Mouse (Mus musculus): ENCODE data around the gene Kmt2e. TPM values are rescaled to one million over a fixed set of nuclear protein-coding genes. Genes with fewer than 3 reads are reported as not detected.

Kmt2e gene
- polyA plus RNA-seq, 1 experiment from 2014 or later: 76.9 TPM

DNA sequence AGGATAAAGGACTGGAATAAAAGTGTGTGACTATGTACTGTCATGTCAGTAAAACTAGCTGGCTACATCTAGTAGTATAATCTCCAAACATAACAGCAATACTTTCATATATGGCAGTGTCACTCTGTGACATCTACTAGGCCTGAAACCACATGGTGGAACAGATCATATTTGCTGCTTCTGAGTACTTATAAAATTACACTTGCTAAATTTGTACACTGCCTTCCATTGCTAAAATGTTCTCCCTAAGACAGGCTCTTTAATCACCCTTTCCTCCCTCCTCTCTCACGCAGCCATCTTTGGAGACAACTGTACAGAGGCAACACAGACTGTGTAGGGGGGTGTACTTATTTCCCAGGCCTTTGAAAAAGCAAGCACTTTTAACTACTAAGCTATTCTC is 13.8 kb upstream of the Kmt2e start:
- no peak for ATAC-seq (replicated peaks; ENCODE audit: extremely low read depth, insufficient read depth, low FRiP score)
- Histone ChIP-seq H3K9ac (ENCODE audit: low read length) (no peak overlapping the region), H3K27ac (ENCODE audit: low read length) (no peak overlapping the region; the same call in 1 of the 2 replicates), H3K4me3 (ENCODE audit: low read length) (no peak overlapping the region), H3K9me3 (replicated peaks; ENCODE audit: control insufficient read depth, low read length) (no peaks in the 10 kb centered on the region), H3K4me2 (ENCODE audit: low read depth, low read length) (no peak overlapping the region), H3K36me3 (ENCODE audit: control insufficient read depth, insufficient read depth) (peaks cover 13% of the 10 kb centered on the region), H3K27me3 (ENCODE audit: control insufficient read depth, insufficient read depth, low read length) (no peaks in the 10 kb centered on the region), H3K4me1 (ENCODE audit: control insufficient read depth, insufficient read depth, low read length) (peaks cover 49% of the 10 kb centered on the region)
- 38% methylated on average over 1 of the region's 1 CpGs for WGBS

DNA sequence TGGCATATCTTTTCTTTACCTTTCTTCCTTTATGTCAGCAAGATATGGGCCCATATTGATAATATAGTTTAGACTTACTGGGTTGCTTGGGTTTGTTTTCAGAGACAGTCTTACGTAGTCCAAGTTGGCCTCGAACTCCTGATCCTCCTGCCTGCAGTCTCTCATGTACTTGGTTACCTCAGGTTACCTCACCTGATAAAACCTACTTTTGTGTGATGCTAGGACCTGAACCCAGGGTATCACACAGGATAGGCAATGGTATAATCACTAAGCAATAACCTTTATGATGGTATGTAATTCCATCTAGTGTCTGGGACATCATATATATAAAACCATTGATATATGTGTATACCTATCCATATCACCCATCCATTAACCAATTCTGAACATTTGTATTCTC is 12.8 kb upstream of the Kmt2e start:
- Histone ChIP-seq H3K9ac (ENCODE audit: low read length) (no peak overlapping the region), H3K36me3 (ENCODE audit: control insufficient read depth, insufficient read depth) (peaks cover 15% of the 10 kb centered on the region), H3K4me2 (ENCODE audit: low read depth, low read length) (no peak overlapping the region), H3K4me3 (ENCODE audit: low read length) (no peak overlapping the region), H3K27me3 (ENCODE audit: control insufficient read depth, insufficient read depth, low read length) (no peaks in the 10 kb centered on the region), H3K4me1 (ENCODE audit: control insufficient read depth, insufficient read depth, low read length) (peaks cover 50% of the 10 kb centered on the region), H3K27ac (ENCODE audit: low read length) (no peak overlapping the region), H3K9me3 (replicated peaks; ENCODE audit: control insufficient read depth, low read length) (no peaks in the 10 kb centered on the region)
- WGBS: 96% methylated on average over 2 of the region's 2 CpGs
- no peak for ATAC-seq (replicated peaks; ENCODE audit: extremely low read depth, insufficient read depth, low FRiP score)

DNA sequence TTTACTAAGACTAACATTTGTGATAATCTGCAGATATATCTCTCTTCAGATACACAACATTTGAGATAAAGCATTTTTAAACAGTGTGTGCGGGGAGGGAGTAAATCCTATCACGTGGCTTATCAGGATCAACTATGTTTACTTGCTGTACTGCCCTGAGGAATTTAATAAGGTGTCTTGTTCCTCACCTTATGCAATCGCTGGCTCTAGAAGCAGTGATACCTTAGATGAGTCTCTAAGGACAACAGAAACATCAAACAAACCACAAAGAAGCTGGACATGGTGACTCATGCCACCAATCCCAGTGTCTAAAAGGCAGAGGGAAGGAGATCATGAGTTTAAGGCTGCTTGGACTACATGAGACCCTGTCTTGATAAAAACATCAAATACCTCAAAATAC is 11.2 kb upstream of the Kmt2e start:
- Histone ChIP-seq H3K27ac (ENCODE audit: low read length) (no peak overlapping the region), H3K9ac (ENCODE audit: low read length) (no peak overlapping the region), H3K27me3 (ENCODE audit: control insufficient read depth, insufficient read depth, low read length) (no peaks in the 10 kb centered on the region), H3K36me3 (ENCODE audit: control insufficient read depth, insufficient read depth) (peaks cover 15% of the 10 kb centered on the region), H3K4me2 (ENCODE audit: low read depth, low read length) (no peak overlapping the region), H3K4me3 (ENCODE audit: low read length) (no peak overlapping the region), H3K4me1 (ENCODE audit: control insufficient read depth, insufficient read depth, low read length) (peaks cover 46% of the 10 kb centered on the region), H3K9me3 (replicated peaks; ENCODE audit: control insufficient read depth, low read length) (no peaks in the 10 kb centered on the region)
- no peak for ATAC-seq (replicated peaks; ENCODE audit: extremely low read depth, insufficient read depth, low FRiP score)
- WGBS: 66% methylated on average over 3 of the region's 3 CpGs

DNA sequence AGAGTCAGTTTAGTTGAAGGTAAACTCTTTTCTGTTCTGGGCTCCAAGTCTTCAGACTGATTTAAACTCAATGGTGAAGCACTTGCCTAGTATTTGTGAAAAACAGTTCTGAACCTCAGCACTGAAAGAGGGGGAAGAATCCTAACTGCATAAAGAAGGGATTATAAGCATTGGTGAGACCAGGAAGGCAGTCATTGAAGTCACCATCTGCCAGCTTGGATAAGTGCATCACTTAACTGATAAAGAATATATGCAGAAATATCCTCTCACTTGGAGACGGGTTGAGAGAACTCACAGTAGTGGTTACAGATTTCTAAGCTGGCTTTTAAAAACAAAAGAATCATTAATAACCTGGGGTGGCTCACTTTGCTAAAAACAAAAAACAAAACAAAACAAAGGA is 6.7 kb upstream of the Kmt2e start:
- Histone ChIP-seq H3K9ac (ENCODE audit: low read length) (no peak overlapping the region), H3K27ac (ENCODE audit: low read length) (no peak overlapping the region), H3K4me2 (ENCODE audit: low read depth, low read length) (no peak overlapping the region), H3K36me3 (ENCODE audit: control insufficient read depth, insufficient read depth) (peaks cover 15% of the 10 kb centered on the region), H3K9me3 (replicated peaks; ENCODE audit: control insufficient read depth, low read length) (no peaks in the 10 kb centered on the region), H3K27me3 (ENCODE audit: control insufficient read depth, insufficient read depth, low read length) (no peaks in the 10 kb centered on the region), H3K4me3 (ENCODE audit: low read length) (no peak overlapping the region), H3K4me1 (ENCODE audit: control insufficient read depth, insufficient read depth, low read length) (peaks cover 48% of the 10 kb centered on the region)
- ATAC-seq (replicated peaks; ENCODE audit: extremely low read depth, insufficient read depth, low FRiP score): no peak
- WGBS: 29% methylated on average over 1 of the region's 1 CpGs

DNA sequence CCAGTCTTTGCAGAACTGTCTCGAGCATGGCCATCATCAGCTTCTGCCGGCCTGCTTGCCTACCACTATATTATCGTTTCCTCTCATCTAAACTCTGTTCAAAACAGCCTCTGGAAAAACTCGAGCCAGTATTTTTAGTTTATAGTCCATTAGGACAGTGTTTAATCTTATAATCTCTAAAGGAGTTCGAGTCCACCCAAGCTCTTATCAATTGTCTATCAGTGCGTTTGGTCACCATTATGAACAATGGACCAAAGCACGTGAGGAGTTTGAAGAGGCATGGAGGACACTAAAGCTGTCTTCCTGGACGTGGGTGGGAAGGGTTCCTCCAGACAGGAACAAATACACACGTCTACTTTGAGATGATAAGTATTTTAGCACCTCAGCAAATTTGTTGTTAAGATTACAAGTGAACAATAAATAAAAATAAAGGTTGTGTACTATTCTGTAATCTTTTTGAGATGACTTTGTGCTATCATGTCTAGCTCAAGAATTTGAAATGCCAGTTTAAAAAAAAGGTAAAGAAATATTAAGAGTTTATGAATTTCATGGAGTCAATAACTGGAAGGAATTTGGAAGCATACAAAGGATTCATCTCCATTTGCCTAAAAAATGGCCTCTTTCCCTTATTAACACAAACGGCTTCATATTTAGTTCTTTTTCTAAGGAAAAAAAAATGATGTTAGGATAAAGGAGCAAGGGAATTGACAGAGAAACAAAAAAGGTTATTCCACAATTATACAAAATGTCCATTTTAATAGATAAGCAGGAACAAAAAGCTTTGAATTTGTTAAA is 3.0 kb upstream of the Kmt2e start:
- Histone ChIP-seq H3K4me3 (ENCODE audit: low read length) (peak overlapping the region; percentile 44), H3K27ac (ENCODE audit: low read length) (peak overlapping the region; percentile 1; the same call in 1 of the 2 replicates), H3K4me1 (ENCODE audit: control insufficient read depth, insufficient read depth, low read length) (peaks cover 36% of the 10 kb centered on the region), H3K27me3 (ENCODE audit: control insufficient read depth, insufficient read depth, low read length) (no peaks in the 10 kb centered on the region), H3K4me2 (ENCODE audit: low read depth, low read length) (peak overlapping the region; percentile 93), H3K9me3 (replicated peaks; ENCODE audit: control insufficient read depth, low read length) (no peaks in the 10 kb centered on the region), H3K9ac (ENCODE audit: low read length) (peak overlapping the region; percentile 63), H3K36me3 (ENCODE audit: control insufficient read depth, insufficient read depth) (0 out of 2 replicates have a peak, but pooled peaks cover 2% of the 10 kb centered on the region)
- no peak for ATAC-seq (replicated peaks; ENCODE audit: extremely low read depth, insufficient read depth, low FRiP score)
- WGBS: 5% methylated on average over 10 of the region's 10 CpGs

DNA sequence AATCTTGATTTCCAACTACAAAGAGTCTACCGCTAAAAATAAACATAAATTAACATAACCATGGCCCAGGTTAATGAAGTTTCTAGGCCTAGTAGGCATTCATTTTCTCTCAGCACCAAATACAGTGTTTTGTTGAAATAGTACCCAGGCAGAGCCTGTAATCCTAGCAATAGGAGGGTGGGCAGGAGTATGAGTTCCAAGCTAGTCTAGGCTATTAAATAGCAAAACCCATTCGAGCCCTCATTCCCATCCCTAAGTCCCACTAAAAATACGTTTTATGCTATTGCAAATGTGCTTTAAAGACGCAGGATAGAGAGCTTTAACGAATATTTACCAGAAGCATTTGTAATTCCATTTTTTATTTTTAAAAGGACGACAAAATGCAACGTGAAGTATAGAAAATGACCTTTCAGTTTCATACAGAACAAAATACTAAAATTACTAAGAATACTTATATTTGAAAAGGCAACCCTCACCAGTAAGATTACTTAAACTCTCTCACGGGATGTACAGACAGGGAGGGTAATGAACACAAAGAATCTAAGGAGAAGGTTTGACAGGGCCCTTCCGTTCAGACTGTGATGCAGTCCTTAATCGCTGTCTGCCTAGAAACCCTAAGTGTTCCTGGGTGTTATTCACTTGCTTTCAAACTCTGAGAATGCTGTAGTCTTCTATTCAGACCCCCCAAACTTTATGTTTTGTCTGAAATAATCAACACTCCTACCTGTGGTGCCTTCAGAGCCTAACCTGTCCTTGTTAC is 2.1 kb upstream of the Kmt2e start:
- Histone ChIP-seq H3K27ac (ENCODE audit: low read length) (peak overlapping the region; percentile 100), H3K4me1 (ENCODE audit: control insufficient read depth, insufficient read depth, low read length) (peaks cover 37% of the 10 kb centered on the region), H3K9ac (ENCODE audit: low read length) (peak overlapping the region; percentile 99), H3K36me3 (ENCODE audit: control insufficient read depth, insufficient read depth) (no peaks in the 10 kb centered on the region), H3K9me3 (replicated peaks; ENCODE audit: control insufficient read depth, low read length) (no peaks in the 10 kb centered on the region), H3K4me2 (ENCODE audit: low read depth, low read length) (peak overlapping the region; percentile 93), H3K4me3 (ENCODE audit: low read length) (peak overlapping the region; percentile 96), H3K27me3 (ENCODE audit: control insufficient read depth, insufficient read depth, low read length) (no peaks in the 10 kb centered on the region)
- no peak for ATAC-seq (replicated peaks; ENCODE audit: extremely low read depth, insufficient read depth, low FRiP score)
- 2% methylated on average over 10 of the region's 10 CpGs for WGBS

DNA sequence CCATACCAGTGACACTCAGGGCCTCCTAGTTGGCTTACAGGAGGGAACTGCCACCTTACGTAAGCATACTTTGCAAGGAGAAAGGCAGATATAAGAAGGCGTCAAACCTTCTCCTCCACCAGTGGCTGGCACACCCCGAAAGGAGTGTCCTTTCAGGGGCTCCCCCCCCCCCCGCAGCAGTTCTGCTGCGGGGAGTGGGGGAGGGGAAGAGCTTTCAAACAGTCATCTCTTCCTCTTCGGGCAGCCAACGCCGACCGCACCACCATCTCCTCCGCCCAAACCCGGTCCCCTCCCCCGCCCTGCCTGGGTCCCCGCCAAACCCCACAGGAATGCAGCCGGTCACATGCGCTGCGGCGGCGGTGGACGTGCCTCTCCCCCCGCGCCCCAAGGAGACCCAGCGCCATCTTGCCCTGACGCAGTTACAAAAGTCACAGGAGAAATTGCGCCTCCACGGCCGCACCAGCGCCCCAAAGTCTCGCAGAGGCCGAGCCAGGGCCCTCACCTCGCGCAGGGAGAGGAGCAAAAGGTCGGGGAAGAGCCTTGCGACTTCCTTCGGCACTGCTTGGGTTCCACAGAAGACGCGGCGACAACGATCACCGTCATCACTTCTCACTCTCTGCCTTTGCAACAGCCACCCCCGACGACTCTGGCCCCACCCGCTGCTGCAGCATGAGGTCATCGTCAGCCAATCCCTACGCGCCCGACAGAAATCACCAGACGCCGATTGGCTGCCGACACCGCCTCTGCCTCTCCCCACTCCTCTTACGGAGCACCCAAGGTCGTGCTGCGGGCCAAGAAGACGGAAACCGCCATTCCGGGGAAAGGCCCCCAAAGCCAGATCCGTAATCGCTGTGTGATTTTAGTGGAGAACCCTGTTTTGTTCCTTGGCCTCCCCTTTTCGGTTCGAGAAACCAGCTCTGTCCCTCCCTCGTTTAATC is 1.3 kb upstream of the Kmt2e start:
- peaks cover 34% of the 10 kb centered on the region for H3K4me1 ChIP-seq (ENCODE audit: control insufficient read depth, insufficient read depth, low read length)
- under 1% methylated on average over 59 of the region's 61 CpGs for WGBS
- H3K4me3 ChIP-seq (ENCODE audit: low read length): peak overlapping the region; percentile 96
- peak overlapping the region; percentile 93 for H3K4me2 ChIP-seq (ENCODE audit: low read depth, low read length)
- peak overlapping the region; percentile 99 for H3K9ac ChIP-seq (ENCODE audit: low read length)
- no peaks in the 10 kb centered on the region for H3K27me3 ChIP-seq (ENCODE audit: control insufficient read depth, insufficient read depth, low read length)
- no peaks in the 10 kb centered on the region for H3K9me3 ChIP-seq (replicated peaks; ENCODE audit: control insufficient read depth, low read length)
- peak overlapping the region; percentile 100 for H3K27ac ChIP-seq (ENCODE audit: low read length)
- H3K36me3 ChIP-seq (ENCODE audit: control insufficient read depth, insufficient read depth): no peaks in the 10 kb centered on the region
- peak; percentile 92 for ATAC-seq (replicated peaks; ENCODE audit: extremely low read depth, insufficient read depth, low FRiP score)

DNA sequence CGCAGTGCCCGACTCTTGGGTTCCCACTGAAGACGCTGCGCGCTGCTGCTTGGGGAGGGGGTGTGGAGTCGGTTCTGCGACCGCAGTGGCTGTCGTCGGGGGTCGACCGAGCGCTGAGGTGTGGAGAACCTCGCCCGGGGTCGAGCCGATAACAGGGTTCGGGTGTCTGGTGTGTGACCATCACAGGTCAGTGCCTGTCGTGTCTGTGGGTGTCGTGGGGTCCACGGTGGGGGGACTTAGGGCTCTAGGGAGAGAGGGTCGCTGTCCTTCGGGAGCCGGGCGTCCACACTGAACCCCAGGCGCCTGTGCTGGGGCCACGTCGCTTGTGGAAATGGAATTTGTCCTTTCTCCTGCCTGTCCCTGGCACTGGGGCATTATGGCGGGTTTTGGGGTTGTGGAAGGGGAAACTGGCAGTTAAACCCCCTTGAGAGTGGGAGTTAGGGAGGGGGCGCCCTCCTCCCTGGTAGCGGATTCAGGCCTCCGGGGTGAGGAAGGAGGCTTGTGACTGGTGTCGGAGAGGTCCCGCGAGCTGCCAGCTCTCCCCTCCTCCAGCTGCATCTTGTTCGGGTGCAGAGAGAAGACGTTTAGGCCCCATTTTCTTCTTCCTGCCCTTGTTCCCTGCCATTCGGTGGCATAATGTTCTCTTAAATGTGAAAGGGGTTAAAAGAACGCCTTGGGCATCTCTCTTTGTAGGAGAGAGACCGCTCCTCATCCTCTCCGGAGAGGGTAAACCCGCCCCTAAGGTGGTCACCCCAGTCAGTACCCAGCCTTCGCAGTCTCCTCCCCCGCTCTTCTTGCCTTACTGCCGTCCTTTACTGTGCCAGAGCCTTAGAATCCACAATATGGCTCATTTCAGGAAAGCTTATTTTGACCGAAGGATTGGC is 599 bp downstream of the Kmt2e start:
- H3K4me3 ChIP-seq (ENCODE audit: low read length): peak overlapping the region; percentile 96
- WGBS: under 1% methylated on average over 46 of the region's 46 CpGs
- no peaks in the 10 kb centered on the region for H3K9me3 ChIP-seq (replicated peaks; ENCODE audit: control insufficient read depth, low read length)
- H3K4me1 ChIP-seq (ENCODE audit: control insufficient read depth, insufficient read depth, low read length): peaks cover 22% of the 10 kb centered on the region
- H3K4me2 ChIP-seq (ENCODE audit: low read depth, low read length): peak overlapping the region; percentile 89
- H3K36me3 ChIP-seq (ENCODE audit: control insufficient read depth, insufficient read depth): no peaks in the 10 kb centered on the region
- peak overlapping the region; percentile 99 for H3K9ac ChIP-seq (ENCODE audit: low read length)
- no peak; the same call in 1 of the 2 replicates for ATAC-seq (replicated peaks; ENCODE audit: extremely low read depth, insufficient read depth, low FRiP score)
- peak overlapping the region; percentile 100 for H3K27ac ChIP-seq (ENCODE audit: low read length)
- H3K27me3 ChIP-seq (ENCODE audit: control insufficient read depth, insufficient read depth, low read length): no peaks in the 10 kb centered on the region

Data from heart, embryonic 16.5 days (tissue).